Mouse (Mus musculus): ENCODE measurements at regions not wholly inside any gene's neighbourhood (a gene's known extent, or its start where the extent isn't known, plus 50 kb on each side); places are given as distances from the start of the nearest gene placed in this dataset.

GRCm38 (mm10) chr3:140147158-140147933 lies 941.9 kb downstream of the Stpg2 start:
- Histone ChIP-seq H3K4me1 (replicated peaks; ENCODE audit: control insufficient read depth, insufficient read depth) (no peaks in the 10 kb centered on the region), H3K36me3 (ENCODE audit: control insufficient read depth, insufficient read depth, low read length) (no peaks in the 10 kb centered on the region), H3K27me3 (ENCODE audit: control insufficient read depth, insufficient read depth, low read length) (no peaks in the 10 kb centered on the region), H3K27ac (replicated peaks) (no peak overlapping the region), H3K4me2 (replicated peaks; ENCODE audit: low read depth) (no peak overlapping the region), H3K9ac (ENCODE audit: low read length) (no peak overlapping the region), H3K4me3 (ENCODE audit: low read depth, low read length) (no peak overlapping the region), H3K9me3 (ENCODE audit: control insufficient read depth, low read length) (no peaks in the 10 kb centered on the region)
- DNase-seq (ENCODE audit: low spot score), result no peak
- no peak for ATAC-seq (ENCODE audit: low FRiP score, low TSS enrichment)
- WGBS, result 72% methylated on average over 2 of the region's 2 CpGs
- TF ChIP-seq EP300 (optimal IDR thresholded peaks at IDR 0.05) (no peak), CTCF (IDR thresholded peaks at IDR 0.05; ENCODE audit: low read depth) (no peak)

- no peak overlapping the region for H3K9ac ChIP-seq (ENCODE audit: low read length)
- TF ChIP-seq EP300 (optimal IDR thresholded peaks at IDR 0.05), result no peak
- TF ChIP-seq CTCF (IDR thresholded peaks at IDR 0.05; ENCODE audit: low read depth), result no peak
- H3K36me3 ChIP-seq (ENCODE audit: control insufficient read depth, insufficient read depth, low read length), result no peaks in the 10 kb centered on the region
- DNase-seq (ENCODE audit: low spot score) (no peak), ATAC-seq (ENCODE audit: low FRiP score, low TSS enrichment) (no peak)
- WGBS, result 71% methylated on average over 7 of the region's 7 CpGs
- no peak overlapping the region for H3K27ac ChIP-seq (replicated peaks)
- no peak overlapping the region for H3K4me3 ChIP-seq (ENCODE audit: low read depth, low read length)
- H3K27me3 ChIP-seq (ENCODE audit: control insufficient read depth, insufficient read depth, low read length), result no peaks in the 10 kb centered on the region
- no peak overlapping the region for H3K4me2 ChIP-seq (replicated peaks; ENCODE audit: low read depth)
- no peaks in the 10 kb centered on the region for H3K9me3 ChIP-seq (ENCODE audit: control insufficient read depth, low read length)
- no peaks in the 10 kb centered on the region for H3K4me1 ChIP-seq (replicated peaks; ENCODE audit: control insufficient read depth, insufficient read depth)
These were observed 945.0 kb downstream of the Stpg2 start for GRCm38 (mm10) chr3:140150530-140150951.

- H3K36me3 ChIP-seq (ENCODE audit: control insufficient read depth, insufficient read depth, low read length), result no peaks in the 10 kb centered on the region
- H3K27me3 ChIP-seq (ENCODE audit: control insufficient read depth, insufficient read depth, low read length), result no peaks in the 10 kb centered on the region
- no peak overlapping the region for H3K4me2 ChIP-seq (replicated peaks; ENCODE audit: low read depth)
- no peak for ATAC-seq (ENCODE audit: low FRiP score, low TSS enrichment)
- no peak overlapping the region for H3K9ac ChIP-seq (ENCODE audit: low read length)
- no peaks in the 10 kb centered on the region for H3K9me3 ChIP-seq (ENCODE audit: control insufficient read depth, low read length)
- H3K27ac ChIP-seq (replicated peaks), result no peak overlapping the region
- DNase-seq (ENCODE audit: low spot score), result no peak
- WGBS, result 78% methylated on average over 2 of the region's 2 CpGs
- H3K4me3 ChIP-seq (ENCODE audit: low read depth, low read length), result no peak overlapping the region
- TF ChIP-seq CTCF (IDR thresholded peaks at IDR 0.05; ENCODE audit: low read depth) (no peak), EP300 (optimal IDR thresholded peaks at IDR 0.05) (no peak)
- H3K4me1 ChIP-seq (replicated peaks; ENCODE audit: control insufficient read depth, insufficient read depth), result no peaks in the 10 kb centered on the region
These were observed 974.0 kb downstream of the Stpg2 start for GRCm38 (mm10) chr3:140179471-140179870.

GRCm38 (mm10) chr3:140182690-140183089 lies 977.2 kb downstream of the Stpg2 start:
- 78% methylated on average over 4 of the region's 4 CpGs for WGBS
- Histone ChIP-seq H3K4me2 (replicated peaks; ENCODE audit: low read depth) (no peak overlapping the region), H3K36me3 (ENCODE audit: control insufficient read depth, insufficient read depth, low read length) (no peaks in the 10 kb centered on the region), H3K27ac (replicated peaks) (no peak overlapping the region), H3K9ac (ENCODE audit: low read length) (no peak overlapping the region), H3K4me1 (replicated peaks; ENCODE audit: control insufficient read depth, insufficient read depth) (no peaks in the 10 kb centered on the region), H3K9me3 (ENCODE audit: control insufficient read depth, low read length) (no peaks in the 10 kb centered on the region), H3K27me3 (ENCODE audit: control insufficient read depth, insufficient read depth, low read length) (no peaks in the 10 kb centered on the region), H3K4me3 (ENCODE audit: low read depth, low read length) (no peak overlapping the region)
- DNase-seq (ENCODE audit: low spot score) (no peak), ATAC-seq (ENCODE audit: low FRiP score, low TSS enrichment) (no peak)
- no peak for TF ChIP-seq EP300 (optimal IDR thresholded peaks at IDR 0.05)
- TF ChIP-seq CTCF (IDR thresholded peaks at IDR 0.05; ENCODE audit: low read depth), result peak; percentile 41

- Histone ChIP-seq H3K27ac (replicated peaks) (no peak overlapping the region), H3K27me3 (ENCODE audit: control insufficient read depth, insufficient read depth, low read length) (no peaks in the 10 kb centered on the region), H3K9me3 (ENCODE audit: control insufficient read depth, low read length) (no peaks in the 10 kb centered on the region), H3K4me3 (ENCODE audit: low read depth, low read length) (no peak overlapping the region), H3K9ac (ENCODE audit: low read length) (no peak overlapping the region), H3K4me2 (replicated peaks; ENCODE audit: low read depth) (no peak overlapping the region), H3K36me3 (ENCODE audit: control insufficient read depth, insufficient read depth, low read length) (no peaks in the 10 kb centered on the region), H3K4me1 (replicated peaks; ENCODE audit: control insufficient read depth, insufficient read depth) (no peaks in the 10 kb centered on the region)
- WGBS, result 52% methylated on average over 4 of the region's 4 CpGs
- no peak for ATAC-seq (ENCODE audit: low FRiP score, low TSS enrichment)
- DNase-seq (ENCODE audit: low spot score), result no peak
- TF ChIP-seq EP300 (optimal IDR thresholded peaks at IDR 0.05) (no peak), CTCF (IDR thresholded peaks at IDR 0.05; ENCODE audit: low read depth) (no peak)
These were observed 979.5 kb downstream of the Stpg2 start for GRCm38 (mm10) chr3:140184899-140185525.

GRCm38 (mm10) chr3:140205914-140206313 lies 1000.4 kb downstream of the Stpg2 start:
- TF ChIP-seq EP300 (optimal IDR thresholded peaks at IDR 0.05), result no peak
- no peak for TF ChIP-seq CTCF (IDR thresholded peaks at IDR 0.05; ENCODE audit: low read depth)
- H3K4me2 ChIP-seq (replicated peaks; ENCODE audit: low read depth), result no peak overlapping the region
- no peak overlapping the region for H3K9ac ChIP-seq (ENCODE audit: low read length)
- H3K4me1 ChIP-seq (replicated peaks; ENCODE audit: control insufficient read depth, insufficient read depth), result no peaks in the 10 kb centered on the region
- no peaks in the 10 kb centered on the region for H3K36me3 ChIP-seq (ENCODE audit: control insufficient read depth, insufficient read depth, low read length)
- H3K27me3 ChIP-seq (ENCODE audit: control insufficient read depth, insufficient read depth, low read length), result no peaks in the 10 kb centered on the region
- H3K4me3 ChIP-seq (ENCODE audit: low read depth, low read length), result no peak overlapping the region
- H3K27ac ChIP-seq (replicated peaks), result no peak overlapping the region
- no peak for ATAC-seq (ENCODE audit: low FRiP score, low TSS enrichment)
- H3K9me3 ChIP-seq (ENCODE audit: control insufficient read depth, low read length), result no peaks in the 10 kb centered on the region
- no peak for DNase-seq (ENCODE audit: low spot score)
